10 mouse cellular contexts compared by ENCODE assay signal in the genomic region with DNA sequence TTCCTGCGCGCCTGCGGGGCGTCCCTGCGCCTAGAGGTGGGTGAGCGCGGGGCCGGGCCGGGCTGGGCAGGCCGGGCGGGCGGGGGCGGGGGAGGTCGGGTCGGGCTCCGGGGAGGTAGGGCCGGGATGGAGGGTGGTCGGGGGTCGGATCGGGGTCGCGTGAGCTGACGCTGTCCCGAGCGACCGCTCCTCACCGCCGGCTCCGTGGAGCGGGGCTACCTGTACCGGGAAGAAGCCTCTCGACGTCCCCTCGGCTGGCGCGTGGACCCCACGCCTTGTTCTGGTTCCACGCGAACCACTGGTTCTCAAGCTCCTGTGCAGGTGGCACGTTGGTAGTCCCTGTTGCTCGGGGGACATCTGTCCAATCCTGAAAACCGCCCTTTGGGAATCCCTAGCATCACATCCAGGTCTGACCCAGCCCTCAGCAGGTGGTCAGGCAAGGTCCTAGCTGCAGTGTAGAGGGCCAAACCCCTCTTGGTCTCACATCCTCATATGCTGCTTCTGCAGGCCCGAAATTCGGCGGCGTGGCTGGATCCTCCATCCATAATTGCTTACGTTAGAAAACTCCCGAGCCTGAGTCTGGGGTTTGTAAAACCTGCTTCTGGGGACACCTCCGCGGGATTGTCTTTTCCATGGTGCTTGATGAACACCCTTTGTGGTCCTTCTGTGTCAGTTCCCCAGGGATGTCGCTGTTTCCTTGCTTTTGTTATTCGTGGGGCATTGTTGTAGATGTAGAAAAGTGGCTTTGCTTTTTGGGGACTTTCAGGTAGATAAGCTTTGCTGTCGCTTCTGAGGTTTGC. TPM values are rescaled to one million over a fixed set of nuclear protein-coding genes. Genes with fewer than 3 reads are reported as not detected.
DNase-seq lines count a peak whose midpoint lies in the region; ATAC-seq and TF ChIP-seq lines count a peak whose summit lies in the region.
"Had no signal": no experiment of that assay in that cellular context is flagged by ENCODE, and none has a peak within 500 bp of the region (broad histone marks: within the 10 kb centered on the region; RNA-seq: fewer than 3 reads in every experiment).

No protein-coding gene starts in this region.

- H3K27ac ChIP-seq in gastrocnemius, adult 2 months, result peak overlapping the region; percentile 95
- peak overlapping the region; percentile 83 for H3K27ac ChIP-seq in forebrain, postnatal 0 days (ENCODE audit: low read depth, low read length)
- peak overlapping the region; percentile 70 for H3K27ac ChIP-seq in liver, embryonic 12.5 days

- TF ChIP-seq CTCF in gastrocnemius, adult 2 months (IDR thresholded peaks at IDR 0.05), result no peak
- no peak for TF ChIP-seq CTCF in forebrain, postnatal 0 days (IDR thresholded peaks at IDR 0.05; ENCODE audit: low read depth)

- intact Hi-C loops in gastrocnemius, adult 2 months (cut with DNase I), result loop anchor here (5.0 kb wide), 1 partner anchor 164 kb away; no protein-coding TSS in a partner anchor
- intact Hi-C loops in gastrocnemius, postnatal 14 days (cut with DNase I; ENCODE audit: low total_unique reads), result loop anchor here (10.0 kb wide), 1 partner anchor 166 kb away; no protein-coding TSS in a partner anchor

- H3K4me2 ChIP-seq in forebrain, postnatal 0 days (ENCODE audit: low read depth), result peak overlapping the region; percentile 89
- peak overlapping the region; percentile 90 for H3K4me2 ChIP-seq in liver, embryonic 12.5 days

- H3K36me3 ChIP-seq in forebrain, postnatal 0 days (ENCODE audit: insufficient read depth), result no peaks in the 10 kb centered on the region
- H3K36me3 ChIP-seq in liver, embryonic 12.5 days, result no peaks in the 10 kb centered on the region
- no peaks in the 10 kb centered on the region for H3K36me3 ChIP-seq in splenic B cell, adult 2 months (ENCODE audit: control insufficient read depth, insufficient read depth, low read length, poor library complexity, severe bottlenecking)

- no peak for DNase-seq in gastrocnemius, adult 2 months
- DNase-seq in gastrocnemius, postnatal 14 days, result no peak
- peak; percentile 30 for DNase-seq in urinary bladder, adult 2 months (ENCODE audit: low spot score)
- DNase-seq in urinary bladder, postnatal 14 days (ENCODE audit: low spot score), result no peak
- DNase-seq in forebrain, postnatal 0 days, result no peak
- DNase-seq in splenic B cell, adult 2 months (ENCODE audit: low read depth, low spot score), result peak; percentile 29
- no peak for DNase-seq in right cerebral cortex, postnatal 36 days (ENCODE audit: low spot score in 2 of 2)

- H3K9me3 ChIP-seq in forebrain, postnatal 0 days (ENCODE audit: low read length), result no peaks in the 10 kb centered on the region
- no peaks in the 10 kb centered on the region for H3K9me3 ChIP-seq in liver, embryonic 12.5 days (replicated peaks)

- 2% methylated on average over 42 of the region's 53 CpGs for WGBS in forebrain, postnatal 0 days
- 1% methylated on average over 47 of the region's 53 CpGs for WGBS in liver, embryonic 12.5 days (ENCODE audit: insufficient replicate concordance)

- ATAC-seq in forebrain, postnatal 0 days, result peak; percentile 16; the same call in 1 of the 2 replicates
- ATAC-seq in liver, embryonic 12.5 days, result peak; percentile 30

- peak overlapping the region; percentile 96 for H3K4me3 ChIP-seq in gastrocnemius, adult 2 months
- peak overlapping the region; percentile 93 for H3K4me3 ChIP-seq in forebrain, postnatal 0 days (ENCODE audit: low read depth, low read length)
- peak overlapping the region; percentile 91 for H3K4me3 ChIP-seq in liver, embryonic 12.5 days

- no peaks in the 10 kb centered on the region for H3K27me3 ChIP-seq in forebrain, postnatal 0 days (ENCODE audit: insufficient read depth, low read length)
- no peaks in the 10 kb centered on the region for H3K27me3 ChIP-seq in liver, embryonic 12.5 days (replicated peaks)
- H3K27me3 ChIP-seq in splenic B cell, adult 2 months (ENCODE audit: control insufficient read depth, insufficient read depth, low read length, poor library complexity, severe bottlenecking), result no peaks in the 10 kb centered on the region

- peaks cover 11% of the 10 kb centered on the region for H3K4me1 ChIP-seq in forebrain, postnatal 0 days (ENCODE audit: insufficient read depth)
- H3K4me1 ChIP-seq in liver, embryonic 12.5 days, result peaks cover 22% of the 10 kb centered on the region

- peak overlapping the region; percentile 76 for H3K9ac ChIP-seq in forebrain, postnatal 0 days
- H3K9ac ChIP-seq in liver, embryonic 12.5 days, result peak overlapping the region; percentile 92

RNA-seq across cellular contexts. Expression of gene Arhgef7, which starts 31.2 kb away (rescaled TPM):
- 10 to 100 TPM; 30.3 to 50.9 TPM for total RNA-seq in gastrocnemius, adult 2 months (2021)
- 10 to 100 TPM; 54.5 to 64.7 TPM for total RNA-seq in gastrocnemius, postnatal 14 days (2021)
- polyA plus RNA-seq in urinary bladder, adult 2 months (2012; rRNA removed), result 31.5 and 43.8 TPM in 2 replicates
- 100 and 114 TPM in 2 replicates for total RNA-seq in forebrain, postnatal 0 days (2014; rRNA removed)
- polyA plus RNA-seq in forebrain, postnatal 0 days (2015; fragmentation: Nextera tagmentation; extraction: Ambion mirVana), result 50.3 and 59.5 TPM in 2 replicates
- 19.1 and 19.5 TPM in 2 replicates for polyA plus RNA-seq in liver, embryonic 12.5 days (2016; fragmentation: Nextera tagmentation; extraction: Ambion mirVana)

RNA-seq across cellular contexts. Expression of gene 1700016D06Rik, which starts 57.8 kb away (rescaled TPM):
- not detected for total RNA-seq in gastrocnemius, adult 2 months (2021)
- total RNA-seq in gastrocnemius, postnatal 14 days (2021), result not detected
- polyA plus RNA-seq in urinary bladder, adult 2 months (2012; rRNA removed), result not detected in 2 replicates
- total RNA-seq in forebrain, postnatal 0 days (2014; rRNA removed), result not detected in 2 replicates
- polyA plus RNA-seq in forebrain, postnatal 0 days (2015; fragmentation: Nextera tagmentation; extraction: Ambion mirVana), result 0.22 TPM in 1 of 2 replicates, not detected in the other
- not detected in 2 replicates for polyA plus RNA-seq in liver, embryonic 12.5 days (2016; fragmentation: Nextera tagmentation; extraction: Ambion mirVana)
- total RNA-seq: adrenal gland, postnatal 36 days; neutrophil, adult 5-6 weeks had no signal

Comparison
In these comparisons a context has a peak if more than half of its experiments do, and no peak if none do; other contexts are left out.
1. DNase-seq: peak in urinary bladder, adult 2 months (single experiment) and splenic B cell, adult 2 months (single experiment); none in gastrocnemius, adult 2 months (single experiment), gastrocnemius, postnatal 14 days (single experiment), urinary bladder, postnatal 14 days (single experiment), forebrain, postnatal 0 days (single experiment) and right cerebral cortex, postnatal 36 days (0 of 2).
2. Peak in every context shown above with its lines, with median percentiles within 50 percentile points of each other: H3K27ac ChIP-seq and H3K4me3 ChIP-seq.